12 mouse cellular contexts compared by ENCODE assay signal in genomic region chr13:29504861-29505568, GRCm38 (mm10).
DNase-seq lines count a peak whose midpoint lies in the region; ATAC-seq lines count a peak whose summit lies in the region.
"Had no signal": no experiment of that assay in that cellular context is flagged by ENCODE, and none has a peak within 500 bp of the region (broad histone marks: within the 10 kb centered on the region; RNA-seq: fewer than 3 reads in every experiment).

No protein-coding gene starts in this region.

- no peak for ATAC-seq in hindbrain, embryonic 14.5 days (ENCODE audit: low FRiP score)
- ATAC-seq in kidney, embryonic 14.5 days (ENCODE audit: low FRiP score, low TSS enrichment), result peak; percentile 49; the same call in 1 of the 2 replicates
- ATAC-seq in erythroblast, adult 5-6 weeks (replicated peaks; ENCODE audit: low FRiP score, poor library complexity, severe bottlenecking), result no peak
- ATAC-seq: forebrain, embryonic 13.5 days; midbrain, embryonic 16.5 days had no signal

- H3K36me3 ChIP-seq in hindbrain, embryonic 10.5 days, result no peaks in the 10 kb centered on the region
- H3K36me3 ChIP-seq in hindbrain, embryonic 14.5 days (replicated peaks; ENCODE audit: control insufficient read depth, insufficient read depth), result no peaks in the 10 kb centered on the region
- no peaks in the 10 kb centered on the region for H3K36me3 ChIP-seq in kidney, embryonic 14.5 days (ENCODE audit: control insufficient read depth, insufficient read depth, low read length)
- H3K36me3 ChIP-seq: liver, embryonic 15.5 days had no signal

- H3K27ac ChIP-seq in hindbrain, embryonic 10.5 days, result peak overlapping the region; percentile 25
- no peak overlapping the region for H3K27ac ChIP-seq in hindbrain, embryonic 14.5 days
- H3K27ac ChIP-seq in kidney, embryonic 14.5 days (ENCODE audit: low read depth, low read length), result no peak overlapping the region
- H3K27ac ChIP-seq: forebrain, embryonic 13.5 days; liver, embryonic 15.5 days had no signal

- H3K4me2 ChIP-seq in hindbrain, embryonic 14.5 days (replicated peaks), result no peak overlapping the region
- H3K4me2 ChIP-seq in kidney, embryonic 14.5 days (replicated peaks; ENCODE audit: low read depth, low read length), result no peak overlapping the region
- H3K4me2 ChIP-seq: forebrain, embryonic 13.5 days; liver, embryonic 15.5 days had no signal

- peak; percentile 10 for DNase-seq in hindbrain, embryonic 10.5 days (ENCODE audit: low spot score)
- DNase-seq in hindbrain, embryonic 14.5 days (ENCODE audit: low spot score), result no peak
- DNase-seq in urinary bladder, postnatal 14 days (ENCODE audit: low spot score), result peak; percentile 6
- DNase-seq in urinary bladder, adult 2 months (ENCODE audit: low spot score), result no peak
- DNase-seq in thymus, postnatal 25 days, result no peak
- DNase-seq in left cerebral cortex, adult 11 months (ENCODE audit: low spot score), result no peak
- DNase-seq: cerebellum, postnatal 25 days had no signal

- 49% methylated on average over 4 of the region's 4 CpGs for WGBS in hindbrain, embryonic 10.5 days
- WGBS in hindbrain, embryonic 14.5 days, result 29% methylated on average over 4 of the region's 4 CpGs
- WGBS in kidney, embryonic 14.5 days, result 63% methylated on average over 4 of the region's 4 CpGs

- H3K4me3 ChIP-seq in hindbrain, embryonic 10.5 days, result no peak overlapping the region
- no peak overlapping the region for H3K4me3 ChIP-seq in hindbrain, embryonic 14.5 days (replicated peaks; ENCODE audit: low read length)
- H3K4me3 ChIP-seq in kidney, embryonic 14.5 days (ENCODE audit: low read length), result no peak overlapping the region
- H3K4me3 ChIP-seq: forebrain, embryonic 13.5 days; liver, embryonic 15.5 days had no signal

- no peak overlapping the region for H3K9ac ChIP-seq in hindbrain, embryonic 14.5 days
- H3K9ac ChIP-seq in kidney, embryonic 14.5 days (ENCODE audit: low read depth, low read length), result no peak overlapping the region
- H3K9ac ChIP-seq: forebrain, embryonic 13.5 days; liver, embryonic 15.5 days had no signal

- H3K4me1 ChIP-seq in hindbrain, embryonic 10.5 days (replicated peaks), result peaks cover 10% of the 10 kb centered on the region
- no peaks in the 10 kb centered on the region for H3K4me1 ChIP-seq in hindbrain, embryonic 14.5 days (replicated peaks; ENCODE audit: control insufficient read depth, insufficient read depth, low read length)
- H3K4me1 ChIP-seq in kidney, embryonic 14.5 days (ENCODE audit: control insufficient read depth, insufficient read depth, low read length), result no peaks in the 10 kb centered on the region
- H3K4me1 ChIP-seq: liver, embryonic 15.5 days had no signal

- no peaks in the 10 kb centered on the region for H3K27me3 ChIP-seq in hindbrain, embryonic 10.5 days (ENCODE audit: insufficient read depth, poor library complexity, severe bottlenecking)
- no peaks in the 10 kb centered on the region for H3K27me3 ChIP-seq in hindbrain, embryonic 14.5 days (ENCODE audit: control insufficient read depth, insufficient read depth, low read length)
- no peaks in the 10 kb centered on the region for H3K27me3 ChIP-seq in kidney, embryonic 14.5 days (ENCODE audit: control insufficient read depth, insufficient read depth, low read length)
- H3K27me3 ChIP-seq: forebrain, embryonic 13.5 days; liver, embryonic 15.5 days had no signal

- H3K9me3 ChIP-seq in hindbrain, embryonic 10.5 days, result no peaks in the 10 kb centered on the region
- no peaks in the 10 kb centered on the region for H3K9me3 ChIP-seq in hindbrain, embryonic 14.5 days (ENCODE audit: control insufficient read depth, low read length)
- H3K9me3 ChIP-seq in kidney, embryonic 14.5 days (ENCODE audit: control insufficient read depth, low read length), result no peaks in the 10 kb centered on the region
- H3K9me3 ChIP-seq: forebrain, embryonic 13.5 days; liver, embryonic 15.5 days had no signal

Comparison
In these comparisons a context has a peak if more than half of its experiments do, and no peak if none do; other contexts are left out.
1. DNase-seq: peak in hindbrain, embryonic 10.5 days (single experiment) and urinary bladder, postnatal 14 days (single experiment); none in hindbrain, embryonic 14.5 days (single experiment), urinary bladder, adult 2 months (single experiment), thymus, postnatal 25 days (single experiment) and left cerebral cortex, adult 11 months (single experiment).